Mouse (Mus musculus) E14TG2a.4 (cell line): ENCODE data around the gene Sf3a2.

Experiments
- CTCF ChIP-seq: conservative IDR thresholded peaks from 2 replicates; pipeline ENCODE4 v1.5.1; 2014; ENCODE audit warnings: low read length
- NANOG ChIP-seq: IDR thresholded peaks from 2 replicates; pipeline ENCODE4 v1.6.1; 2014; ENCODE audit warnings: borderline replicate concordance, low read length, mixed read lengths
- POU5F1 ChIP-seq: IDR thresholded peaks from 2 replicates; pipeline ENCODE4 v1.6.1; 2014; ENCODE audit warnings: low read length, borderline replicate concordance

- TF ChIP-seq CTCF (no peak), NANOG (no peak), POU5F1 (no peak)
Measured at GRCm38 (mm10) chr10:80824827-80825226, 26.8 kb downstream of the Sf3a2 start.
